In the genomic region with DNA sequence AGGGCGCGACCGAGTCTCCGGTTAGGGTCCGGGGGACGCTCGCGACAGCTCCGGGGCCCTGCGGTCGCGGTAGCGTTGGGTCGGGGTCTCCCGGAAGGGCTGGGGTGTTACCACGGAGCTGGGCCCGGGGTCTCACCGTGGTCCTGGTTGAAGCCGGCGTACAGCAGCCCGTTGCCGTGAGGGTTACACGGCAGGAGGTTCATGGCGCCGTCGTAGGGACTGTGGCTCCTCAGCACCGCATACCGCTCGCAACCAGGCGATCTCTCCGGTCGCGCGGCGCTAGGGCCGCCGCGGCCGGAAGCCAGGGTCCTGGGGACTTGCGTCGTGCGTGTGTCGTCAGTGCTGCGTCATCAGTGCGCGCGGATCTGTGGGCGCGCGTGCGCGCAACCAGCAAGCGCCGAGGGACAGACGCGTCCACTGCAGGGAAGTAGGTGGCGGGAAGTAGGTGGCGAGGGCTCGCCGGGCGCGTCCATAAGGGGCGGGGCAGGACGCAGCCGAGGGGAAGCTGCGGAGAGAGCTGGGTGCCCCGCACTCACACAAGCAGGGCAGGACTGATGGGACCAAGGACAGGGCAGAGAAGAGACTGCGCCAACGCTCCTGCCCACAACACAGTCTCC, we compare ENCODE assay signal across 8 mouse cellular contexts. TPM values are rescaled to one million over a fixed set of nuclear protein-coding genes. Genes with fewer than 3 reads are reported as not detected.
DNase-seq lines count a peak whose midpoint lies in the region; ATAC-seq and TF ChIP-seq lines count a peak whose summit lies in the region.

A gene (minus strand): TSS at position 355 of the 617 bp plus-strand sequence.

- TF ChIP-seq POLR2A in testis, adult 2 months (IDR thresholded peaks at IDR 0.05; ENCODE audit: control insufficient read depth, low read depth, low read length) = peak; percentile 87

- DNase-seq in c-Kit-positive CD71-positive TER-119-positive erythroid progenitor cells, embryonic 14.5 days (ENCODE audit: low spot score) = peak; percentile 92
- peak; percentile 96 for DNase-seq in heart, postnatal 0 days (ENCODE audit: low spot score)
- peak; percentile 99 for DNase-seq in kidney, postnatal 4 days

- H3K27me3 ChIP-seq in E14TG2a.4 (ENCODE audit: insufficient read depth, low read length) = no peaks in the 10 kb centered on the region
- H3K27me3 ChIP-seq in forebrain, embryonic 12.5 days = no peaks in the 10 kb centered on the region
- H3K27me3 ChIP-seq in heart, postnatal 0 days (ENCODE audit: control insufficient read depth, insufficient read depth, low read length) = no peaks in the 10 kb centered on the region
- H3K27me3 ChIP-seq in liver, embryonic 16.5 days (ENCODE audit: control insufficient read depth, insufficient read depth, low read depth, low read length) = no peaks in the 10 kb centered on the region
- H3K27me3 ChIP-seq in neural tube, embryonic 13.5 days = no peaks in the 10 kb centered on the region
- no peaks in the 10 kb centered on the region for H3K27me3 ChIP-seq in testis, adult 2 months (ENCODE audit: control insufficient read depth, insufficient read depth, low read length)

- TF ChIP-seq CTCF in E14TG2a.4 (conservative IDR thresholded peaks at IDR 0.05; ENCODE audit: low read length) = no peak
- TF ChIP-seq CTCF in heart, postnatal 0 days (IDR thresholded peaks at IDR 0.05; ENCODE audit: low read depth) = no peak
- TF ChIP-seq CTCF in testis, adult 2 months (IDR thresholded peaks at IDR 0.05; ENCODE audit: control insufficient read depth, insufficient read depth, insufficient replicate concordance, low read depth, low read length) = no peak

- H3K4me2 ChIP-seq in forebrain, embryonic 12.5 days = peak within 1 kb of the TSS; percentile 89
- peak within 1 kb of the TSS; percentile 83 for H3K4me2 ChIP-seq in heart, postnatal 0 days (ENCODE audit: low read depth, low read length)
- H3K4me2 ChIP-seq in liver, embryonic 16.5 days (ENCODE audit: low read depth, low read length) = peak within 1 kb of the TSS; percentile 95
- H3K4me2 ChIP-seq in neural tube, embryonic 13.5 days = peak within 1 kb of the TSS; percentile 73

- peaks cover 23% of the 10 kb centered on the region for H3K36me3 ChIP-seq in E14TG2a.4 (ENCODE audit: insufficient read depth, low read length)
- no peaks in the 10 kb centered on the region; the same call in 1 of the 2 replicates for H3K36me3 ChIP-seq in forebrain, embryonic 12.5 days (replicated peaks)
- no peaks in the 10 kb centered on the region for H3K36me3 ChIP-seq in heart, postnatal 0 days (replicated peaks; ENCODE audit: control insufficient read depth, insufficient read depth, low read length)
- no peaks in the 10 kb centered on the region for H3K36me3 ChIP-seq in liver, embryonic 16.5 days (ENCODE audit: control insufficient read depth, insufficient read depth)
- peaks cover 5% of the 10 kb centered on the region; the same call in 1 of the 2 replicates for H3K36me3 ChIP-seq in neural tube, embryonic 13.5 days
- no peaks in the 10 kb centered on the region for H3K36me3 ChIP-seq in testis, adult 2 months (ENCODE audit: control insufficient read depth, insufficient read depth, low read length)

- 0 out of 2 replicates have a peak, but pooled peaks have one; percentile 55 for TF ChIP-seq EP300 in heart, postnatal 0 days (IDR thresholded peaks at IDR 0.05; ENCODE audit: low read depth)

- peak within 1 kb of the TSS; percentile 92 for H3K9ac ChIP-seq in forebrain, embryonic 12.5 days
- H3K9ac ChIP-seq in heart, postnatal 0 days (replicated peaks; ENCODE audit: low read depth, low read length) = peak within 1 kb of the TSS; percentile 91
- H3K9ac ChIP-seq in liver, embryonic 16.5 days (ENCODE audit: low read depth, low read length) = peak within 1 kb of the TSS; percentile 98
- peak within 1 kb of the TSS; percentile 92 for H3K9ac ChIP-seq in neural tube, embryonic 13.5 days

- peak within 1 kb of the TSS; percentile 97 for H3K4me3 ChIP-seq in E14TG2a.4 (replicated peaks; ENCODE audit: low read length)
- H3K4me3 ChIP-seq in forebrain, embryonic 12.5 days (replicated peaks) = peak within 1 kb of the TSS; percentile 97
- peak within 1 kb of the TSS; percentile 81 for H3K4me3 ChIP-seq in heart, postnatal 0 days (ENCODE audit: low read depth, low read length)
- peak within 1 kb of the TSS; percentile 99 for H3K4me3 ChIP-seq in liver, embryonic 16.5 days (ENCODE audit: low read depth, low read length)
- H3K4me3 ChIP-seq in neural tube, embryonic 13.5 days = peak within 1 kb of the TSS; percentile 74
- peak within 1 kb of the TSS; percentile 98 for H3K4me3 ChIP-seq in testis, adult 2 months (ENCODE audit: control insufficient read depth, low read depth, low read length)

- peak within 1 kb of the TSS; percentile 72 for H3K27ac ChIP-seq in forebrain, embryonic 12.5 days
- peak within 1 kb of the TSS; percentile 93 for H3K27ac ChIP-seq in heart, postnatal 0 days (ENCODE audit: low read depth)
- peak within 1 kb of the TSS; percentile 87 for H3K27ac ChIP-seq in liver, embryonic 16.5 days (ENCODE audit: low read length)
- H3K27ac ChIP-seq in neural tube, embryonic 13.5 days (replicated peaks) = peak within 1 kb of the TSS; percentile 89
- H3K27ac ChIP-seq in testis, adult 2 months (ENCODE audit: control insufficient read depth, insufficient read depth, low read depth, low read length) = peak within 1 kb of the TSS; percentile 92

- under 1% methylated on average over 69 of the region's 69 CpGs for WGBS in forebrain, embryonic 12.5 days
- WGBS in heart, postnatal 0 days = under 1% methylated on average over 68 of the region's 69 CpGs
- WGBS in liver, embryonic 16.5 days (ENCODE audit: insufficient replicate concordance) = 0% methylated on average over 69 of the region's 69 CpGs
- WGBS in neural tube, embryonic 13.5 days = under 1% methylated on average over 69 of the region's 69 CpGs

- H3K9me3 ChIP-seq in E14TG2a.4 (ENCODE audit: low read length) = no peaks in the 10 kb centered on the region
- no peaks in the 10 kb centered on the region for H3K9me3 ChIP-seq in forebrain, embryonic 12.5 days
- no peaks in the 10 kb centered on the region for H3K9me3 ChIP-seq in heart, postnatal 0 days (replicated peaks; ENCODE audit: control insufficient read depth, low read length)
- H3K9me3 ChIP-seq in liver, embryonic 16.5 days (replicated peaks; ENCODE audit: control insufficient read depth, low read length) = no peaks in the 10 kb centered on the region
- no peaks in the 10 kb centered on the region for H3K9me3 ChIP-seq in neural tube, embryonic 13.5 days

- H3K4me1 ChIP-seq in E14TG2a.4 (replicated peaks; ENCODE audit: low read depth, low read length) = peaks cover 29% of the 10 kb centered on the region
- H3K4me1 ChIP-seq in forebrain, embryonic 12.5 days = peaks cover 21% of the 10 kb centered on the region
- H3K4me1 ChIP-seq in heart, postnatal 0 days (ENCODE audit: control insufficient read depth, insufficient read depth) = peaks cover 17% of the 10 kb centered on the region
- H3K4me1 ChIP-seq in liver, embryonic 16.5 days (ENCODE audit: control insufficient read depth, low read depth, low read length) = peaks cover 20% of the 10 kb centered on the region
- peaks cover 25% of the 10 kb centered on the region for H3K4me1 ChIP-seq in neural tube, embryonic 13.5 days (replicated peaks)
- peaks cover 10% of the 10 kb centered on the region for H3K4me1 ChIP-seq in testis, adult 2 months (ENCODE audit: control insufficient read depth, insufficient read depth, low read length)

- peak; percentile 98 for ATAC-seq in forebrain, embryonic 12.5 days (ENCODE audit: low FRiP score)
- ATAC-seq in heart, postnatal 0 days (ENCODE audit: insufficient read depth, low read depth) = peak; percentile 98
- peak; percentile 96 for ATAC-seq in liver, embryonic 16.5 days (ENCODE audit: low read depth)
- ATAC-seq in neural tube, embryonic 13.5 days (ENCODE audit: low read depth) = peak; percentile 96

RNA-seq across cellular contexts. Expression of the gene that starts here (rescaled TPM):
- 84.0 and 86.5 TPM in 2 replicates for polyA plus RNA-seq in forebrain, embryonic 12.5 days (2016; fragmentation: Nextera tagmentation; extraction: Ambion mirVana)
- total RNA-seq in heart, postnatal 0 days (2014; rRNA removed; ENCODE audit: low replicate concordance) = 76.1 and 81.0 TPM in 2 replicates
- 60.1 and 64.7 TPM in 2 replicates for polyA plus RNA-seq in heart, postnatal 0 days (2015; fragmentation: Nextera tagmentation; extraction: Ambion mirVana)
- 19.5 and 19.7 TPM in 2 replicates for polyA plus RNA-seq in liver, embryonic 16.5 days (2015; fragmentation: Nextera tagmentation; extraction: Ambion mirVana)
- 83.2 and 89.9 TPM in 2 replicates for polyA plus RNA-seq in neural tube, embryonic 13.5 days (2015; fragmentation: Nextera tagmentation; extraction: Ambion mirVana)
- polyA plus RNA-seq in testis, adult 2 months (2012; rRNA removed) = 26.7 and 27.9 TPM in 2 replicates

Comparison
In these comparisons a context has a peak if more than half of its experiments do, and no peak if none do; other contexts are left out.
1. Peak in every context shown above with its lines: DNase-seq, ATAC-seq, H3K4me3 ChIP-seq and H3K27ac ChIP-seq.